Mouse (Mus musculus) brain, embryonic 14.5 days (tissue): ENCODE results near the gene Pik3cd. TPM values are rescaled to one million over a fixed set of nuclear protein-coding genes. Genes with fewer than 3 reads are reported as not detected.

Source experiments
- DNase-seq: peaks from one replicate; pipeline ENCODE4 v3.0.0-alpha.2; 2011; ENCODE audit warnings: low read depth
- CTCF ChIP-seq: fragments of 200-500 bp; IDR thresholded peaks from 2 replicates; pipeline ENCODE4 v1.5.1; 2012; ENCODE audit warnings: inconsistent platforms, mild to moderate bottlenecking, moderate library complexity, borderline replicate concordance; ENCODE audit not compliant: insufficient read depth, insufficient read length; ENCODE audit errors: extremely low read depth
- POLR2A ChIP-seq: fragments of 200-500 bp; IDR thresholded peaks from 2 replicates; pipeline ENCODE4 v1.6.1; 2012; ENCODE audit warnings: mild to moderate bottlenecking, inconsistent platforms, borderline replicate concordance; ENCODE audit not compliant: poor library complexity, insufficient read depth, insufficient read length, severe bottlenecking; ENCODE audit errors: extremely low read depth
- polyA plus RNA-seq: library from polyadenylated mRNA; depleted of rRNA; stranded (reverse); fragments of >200 nt; gene quantifications from 2 replicates; pipeline ENCODE4 v1.2.3, GENCODE M21; 2012

The Pik3cd gene
- polyA plus RNA-seq, 1 experiment: 22.4 TPM

GRCm38 (mm10) chr4:149654232-149654631 lies 48.1 kb downstream of the Pik3cd start:
- TF ChIP-seq CTCF (peak; percentile 67; the same call in 1 of the 2 replicates), POLR2A (no peak)
- DNase-seq: peak; percentile 16

DNA sequence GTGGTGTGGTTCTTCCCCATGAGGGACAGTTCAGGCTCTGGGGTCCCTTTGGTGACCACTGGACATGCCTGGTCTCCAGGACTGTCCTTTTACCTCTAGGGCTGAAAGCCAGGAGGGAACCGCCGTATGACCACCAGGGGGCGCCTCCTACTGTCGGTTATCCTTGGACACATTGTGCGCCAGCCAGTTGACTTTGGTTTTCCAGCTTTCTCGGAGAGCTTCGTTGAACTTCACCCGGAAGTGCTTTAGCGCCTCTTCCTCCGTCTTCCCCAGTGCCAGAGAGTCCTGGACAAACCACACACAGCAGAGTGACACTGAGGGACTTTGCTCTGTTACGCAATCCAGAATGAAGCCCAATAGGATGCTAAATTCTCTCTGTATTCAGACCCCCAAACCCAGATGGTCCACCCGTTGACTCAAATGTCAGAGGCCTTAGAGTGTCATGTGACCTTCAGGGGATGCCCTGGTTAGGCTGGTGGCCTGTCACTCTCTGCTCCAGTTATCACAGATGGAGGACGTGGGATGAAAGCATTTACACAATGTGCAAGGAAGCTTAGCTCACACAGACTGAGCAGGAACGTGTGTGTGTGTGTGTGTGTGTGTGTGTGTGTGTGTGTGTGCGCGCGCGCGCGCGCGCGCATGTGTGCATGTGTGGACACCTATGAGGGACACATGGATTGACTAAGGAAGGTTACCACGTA lies 51.7 kb downstream of the Pik3cd start:
- TF ChIP-seq CTCF (peak; percentile 75), POLR2A (no peak)
- peak; percentile 59 for DNase-seq

- no peak for DNase-seq
- TF ChIP-seq POLR2A (no peak), CTCF (no peak)
Observed at GRCm38 (mm10) chr4:149648031-149648805, 54.2 kb downstream of the Pik3cd start.

DNA sequence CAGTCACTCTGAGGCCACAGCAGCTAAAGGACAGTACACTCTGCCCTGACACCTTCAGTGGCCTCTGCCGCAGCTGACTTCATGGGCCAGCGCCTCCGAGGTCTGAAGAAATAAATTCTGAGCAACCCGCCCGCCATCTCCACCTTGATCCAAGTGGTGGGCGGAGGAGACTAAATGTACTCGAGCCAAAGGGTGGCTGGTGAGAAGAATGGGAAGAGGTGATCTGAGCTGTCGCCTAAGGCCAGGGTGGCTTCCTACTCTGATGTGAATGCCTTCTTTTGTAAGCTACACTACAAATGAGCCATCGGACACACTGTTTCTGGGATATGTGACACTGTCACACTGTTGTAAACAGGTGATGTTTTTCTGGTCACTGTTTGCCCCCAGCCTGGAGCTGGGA lies 56.6 kb downstream of the Pik3cd start:
- no peak for DNase-seq
- TF ChIP-seq POLR2A: no peak
- no peak for TF ChIP-seq CTCF

GRCm38 (mm10) chr4:149641956-149642355 lies 60.4 kb downstream of the Pik3cd start:
- TF ChIP-seq POLR2A: no peak
- TF ChIP-seq CTCF: no peak
- DNase-seq: no peak

- TF ChIP-seq CTCF: no peak
- TF ChIP-seq POLR2A: no peak
- DNase-seq: no peak
Observed at GRCm38 (mm10) chr4:149641400-149641799, 61.0 kb downstream of the Pik3cd start.

DNA sequence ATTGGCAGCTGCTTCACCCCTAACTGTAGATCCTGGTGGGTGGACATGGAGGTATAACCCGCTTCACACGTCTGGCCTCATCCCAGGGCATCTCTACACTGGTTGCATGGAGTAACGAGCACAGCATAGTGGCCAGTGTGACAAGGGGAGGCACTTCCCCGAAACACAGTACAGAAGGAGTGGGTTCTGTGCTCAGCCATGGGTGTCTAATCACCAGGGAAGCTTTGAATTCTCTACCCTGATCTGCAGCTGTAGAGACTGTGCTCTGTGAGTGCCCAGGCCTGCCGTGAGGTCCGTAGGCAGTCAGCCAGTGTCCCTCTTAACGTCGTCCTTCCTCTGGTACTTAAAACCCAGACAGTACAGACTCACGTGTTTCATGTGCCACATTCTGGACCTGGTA lies 61.5 kb downstream of the Pik3cd start:
- no peak for DNase-seq
- TF ChIP-seq POLR2A (no peak), CTCF (no peak)

DNA sequence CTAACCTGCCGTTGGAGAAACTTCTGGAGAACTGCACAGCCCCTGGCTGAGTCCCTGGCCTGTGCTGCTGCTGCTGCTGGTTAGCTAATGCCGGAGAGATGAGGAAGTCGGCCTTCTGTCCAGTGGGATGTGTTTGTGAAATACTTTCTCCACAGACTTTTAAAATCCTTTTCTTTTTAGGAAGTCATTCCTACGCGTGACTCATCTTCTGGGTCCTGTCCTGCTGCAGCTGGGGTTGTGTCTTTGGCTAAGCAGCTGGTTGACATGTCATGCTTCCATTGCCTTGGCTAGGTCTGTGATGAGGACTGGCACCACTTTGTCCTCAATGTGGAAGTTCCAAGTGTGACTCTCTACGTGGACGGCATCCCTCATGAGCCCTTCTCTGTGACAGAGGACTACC lies 64.4 kb downstream of the Pik3cd start:
- DNase-seq: no peak
- no peak for TF ChIP-seq POLR2A
- TF ChIP-seq CTCF: no peak

- DNase-seq: no peak
- no peak for TF ChIP-seq CTCF
- TF ChIP-seq POLR2A: no peak
Observed at GRCm38 (mm10) chr4:149635915-149636415, 66.4 kb downstream of the Pik3cd start.

DNA sequence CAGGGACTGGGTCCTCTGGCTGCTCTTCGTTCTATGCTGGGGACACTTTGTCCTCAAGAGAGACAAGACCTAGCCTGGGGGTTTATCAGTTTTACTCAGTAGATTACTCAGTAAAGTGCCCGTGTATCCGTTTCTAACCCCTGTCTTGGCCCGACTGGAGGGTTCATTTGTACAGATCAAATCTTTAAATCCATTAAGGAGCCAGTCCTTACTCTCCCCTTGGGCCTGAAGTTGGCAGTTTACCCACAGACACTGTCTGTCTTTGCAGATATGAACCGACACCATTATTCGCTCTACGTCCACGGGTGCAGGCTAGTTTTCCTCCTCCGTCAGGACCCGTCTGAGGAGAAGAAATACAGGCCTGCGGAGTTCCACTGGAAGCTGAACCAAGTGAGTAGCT lies 67.4 kb downstream of the Pik3cd start:
- no peak for DNase-seq
- TF ChIP-seq CTCF (no peak), POLR2A (no peak)

- no peak for TF ChIP-seq CTCF
- no peak for TF ChIP-seq POLR2A
- DNase-seq: no peak
Observed at GRCm38 (mm10) chr4:149634157-149634556, 68.2 kb downstream of the Pik3cd start.
